Mouse (Mus musculus): Measurements from ENCODE around the gene Pkm.

GRCm38 (mm10) chr9:59673427-59673826, 17.3 kb downstream of the Pkm start:
- TF ChIP-seq CTCF (conservative IDR thresholded peaks at IDR 0.05; ENCODE audit: insufficient read depth, insufficient read length, low read depth, low read length) (no peak), POLR2A (IDR thresholded peaks at IDR 0.05; ENCODE audit: low read depth, low read length) (no peak)
